Mouse (Mus musculus) thymus, adult 2 months (tissue): Measurements from ENCODE around the gene Ush2a. TPM values are rescaled to one million over a fixed set of nuclear protein-coding genes. Genes with fewer than 3 reads are reported as not detected.

Experiments used
- DNase-seq: peaks from one replicate; pipeline ENCODE4 v3.0.0; 2021
- H3K27ac ChIP-seq: fragments of 200-500 bp; 2 replicates; pipeline ENCODE4 v1.5.1; 2012; ENCODE audit warnings: low read length, control low read depth; ENCODE audit not compliant: control insufficient read depth, insufficient read depth
- H3K27me3 ChIP-seq: fragments of 200-500 bp; 2 replicates; pipeline ENCODE4 v1.6.1; 2012; ENCODE audit warnings: mild to moderate bottlenecking, low read length, moderate library complexity, mixed read lengths; ENCODE audit not compliant: control insufficient read depth, insufficient read depth
- H3K36me3 ChIP-seq: fragments of 200-500 bp; 2 replicates; pipeline ENCODE4 v1.6.1; 2012; ENCODE audit warnings: mild to moderate bottlenecking, low read length, moderate library complexity; ENCODE audit not compliant: control insufficient read depth, insufficient read depth
- H3K4me1 ChIP-seq: fragments of 200-500 bp; replicated peaks from 2 replicates; pipeline ENCODE4 v1.6.1; 2012; ENCODE audit warnings: low read length; ENCODE audit not compliant: control insufficient read depth, insufficient read depth
- H3K4me3 ChIP-seq: fragments of 200-500 bp; 2 replicates; pipeline ENCODE4 v1.5.1; 2012; ENCODE audit warnings: mild to moderate bottlenecking, low read length, control low read depth, moderate library complexity; ENCODE audit not compliant: control insufficient read depth, insufficient read depth
- CTCF ChIP-seq: fragments of 200-500 bp; IDR thresholded peaks from 2 replicates; pipeline ENCODE4 v1.5.1; 2012; ENCODE audit warnings: mild to moderate bottlenecking, control low read depth, low read length, moderate library complexity, borderline replicate concordance; ENCODE audit not compliant: control insufficient read depth, poor library complexity, insufficient read depth; ENCODE audit errors: extremely low read depth
- POLR2A ChIP-seq: fragments of 200-500 bp; IDR thresholded peaks from 2 replicates; pipeline ENCODE4 v1.6.1; 2012; ENCODE audit warnings: mild to moderate bottlenecking, low read length, control low read depth, moderate library complexity; ENCODE audit not compliant: control insufficient read depth, poor library complexity, insufficient read depth; ENCODE audit errors: extremely low read depth
- WGBS: fragments of 180-500 bp; shearing (Covaris S2); methylation state at CpG from one replicate; pipeline ENCODE4 v1.1.7; 2018; 5-methylcytosine and 5-hydroxymethylcytosine counted together
- polyA plus RNA-seq: library from polyadenylated mRNA; depleted of rRNA; stranded (reverse); fragments of >200 nt; gene quantifications from 2 replicates; pipeline ENCODE4 v1.2.3, GENCODE M21; 2012

Ush2a gene
- polyA plus RNA-seq, 1 experiment, result 0.05 TPM

DNA sequence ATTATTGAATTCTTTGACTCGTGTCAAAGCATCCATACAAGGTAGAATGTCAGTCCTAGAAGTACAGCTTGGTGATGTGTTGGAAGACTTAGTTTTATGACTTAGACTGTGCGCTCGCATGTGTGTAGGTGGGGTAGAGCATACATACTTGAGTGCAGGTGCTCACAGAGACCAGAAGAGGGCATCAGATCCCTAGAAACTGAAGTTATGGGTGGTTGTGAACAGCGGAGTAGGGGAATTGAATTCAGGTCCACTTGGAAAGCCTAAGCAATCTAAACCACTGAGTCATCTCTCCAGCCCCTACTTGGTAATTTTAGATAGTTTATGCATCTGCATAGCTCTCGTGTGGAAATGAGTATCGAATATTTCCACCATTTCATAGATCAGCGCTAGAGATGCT, 59.7 kb downstream of the Ush2a start:
- H3K27me3 ChIP-seq, result no peaks in the 10 kb centered on the region
- H3K4me1 ChIP-seq, result no peaks in the 10 kb centered on the region
- TF ChIP-seq POLR2A, result no peak
- TF ChIP-seq CTCF, result no peak
- H3K36me3 ChIP-seq, result no peaks in the 10 kb centered on the region
- DNase-seq, result no peak
- H3K27ac ChIP-seq, result no peak overlapping the region
- WGBS, result 90% methylated on average over 7 of the region's 7 CpGs
- no peak overlapping the region for H3K4me3 ChIP-seq

DNA sequence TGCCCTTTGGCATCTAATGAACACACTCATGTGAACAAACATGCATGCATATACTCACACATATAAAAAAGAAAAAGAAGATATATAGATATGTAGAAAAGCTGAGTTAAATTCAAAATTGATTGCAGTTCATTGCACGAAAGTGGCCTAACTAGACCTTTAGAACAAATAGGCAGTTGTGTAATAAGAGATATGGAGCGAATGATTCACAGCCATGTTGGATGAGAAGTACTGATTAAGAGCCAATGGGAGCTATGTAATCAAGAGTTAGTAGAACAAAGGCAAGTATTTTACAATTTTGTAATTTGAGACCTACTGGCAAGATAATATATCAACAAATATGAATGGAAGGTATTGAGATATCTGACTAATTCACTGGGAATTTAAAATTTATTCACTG, 68.6 kb downstream of the Ush2a start:
- H3K36me3 ChIP-seq, result no peaks in the 10 kb centered on the region
- no peak overlapping the region for H3K27ac ChIP-seq
- H3K4me1 ChIP-seq, result no peaks in the 10 kb centered on the region
- no peak overlapping the region for H3K4me3 ChIP-seq
- no peak for DNase-seq
- 93% methylated on average over 2 of the region's 2 CpGs for WGBS
- H3K27me3 ChIP-seq, result no peaks in the 10 kb centered on the region
- TF ChIP-seq CTCF (no peak), POLR2A (no peak)

DNA sequence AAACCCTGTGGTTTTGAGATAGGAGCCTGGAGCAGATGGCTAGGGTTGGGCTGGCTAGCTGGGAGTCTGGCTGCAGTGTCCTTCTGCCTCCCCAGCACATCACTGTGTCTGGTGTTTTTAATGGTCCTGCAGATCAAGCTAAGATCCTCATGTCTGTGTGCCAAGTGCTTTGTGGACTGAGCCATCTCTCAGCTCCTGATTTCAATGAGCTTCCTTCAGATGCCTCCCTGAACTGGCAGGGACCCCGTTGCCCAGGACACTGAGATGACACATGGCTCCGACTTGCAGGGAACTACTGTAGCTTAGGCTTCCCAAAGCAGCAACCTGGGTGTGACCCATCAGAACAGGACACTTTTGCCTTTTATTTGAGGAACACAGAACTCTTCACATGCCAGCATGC, 72.1 kb downstream of the Ush2a start:
- Histone ChIP-seq H3K36me3 (no peaks in the 10 kb centered on the region), H3K4me3 (no peak overlapping the region), H3K27ac (no peak overlapping the region), H3K4me1 (no peaks in the 10 kb centered on the region), H3K27me3 (no peaks in the 10 kb centered on the region)
- no peak for TF ChIP-seq CTCF
- TF ChIP-seq POLR2A, result no peak
- WGBS, result 83% methylated on average over 2 of the region's 2 CpGs
- no peak for DNase-seq

DNA sequence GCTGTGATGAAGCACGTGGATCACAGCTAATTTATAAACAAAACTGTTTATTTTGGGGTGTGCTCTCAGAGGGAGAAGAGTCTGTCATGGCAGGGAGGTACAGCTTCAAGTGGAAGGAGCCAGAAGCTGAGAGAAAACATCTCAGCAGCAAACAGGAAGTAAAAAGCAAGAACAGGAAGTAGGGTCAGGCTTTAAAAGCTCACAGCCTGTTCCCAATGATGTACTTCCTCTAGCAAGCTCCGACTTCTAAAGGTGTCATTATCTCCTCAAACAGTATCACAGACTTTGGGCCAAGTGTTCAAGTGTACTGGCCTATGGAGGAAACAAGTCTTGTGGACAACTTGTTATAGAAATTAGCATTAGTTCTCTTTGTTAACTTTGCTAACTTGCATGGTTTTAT, 85.9 kb downstream of the Ush2a start:
- Histone ChIP-seq H3K27ac (no peak overlapping the region), H3K36me3 (no peaks in the 10 kb centered on the region), H3K4me3 (no peak overlapping the region), H3K4me1 (no peaks in the 10 kb centered on the region), H3K27me3 (no peaks in the 10 kb centered on the region)
- DNase-seq, result no peak
- no peak for TF ChIP-seq POLR2A
- no peak for TF ChIP-seq CTCF
- 48% methylated on average over 2 of the region's 2 CpGs for WGBS

DNA sequence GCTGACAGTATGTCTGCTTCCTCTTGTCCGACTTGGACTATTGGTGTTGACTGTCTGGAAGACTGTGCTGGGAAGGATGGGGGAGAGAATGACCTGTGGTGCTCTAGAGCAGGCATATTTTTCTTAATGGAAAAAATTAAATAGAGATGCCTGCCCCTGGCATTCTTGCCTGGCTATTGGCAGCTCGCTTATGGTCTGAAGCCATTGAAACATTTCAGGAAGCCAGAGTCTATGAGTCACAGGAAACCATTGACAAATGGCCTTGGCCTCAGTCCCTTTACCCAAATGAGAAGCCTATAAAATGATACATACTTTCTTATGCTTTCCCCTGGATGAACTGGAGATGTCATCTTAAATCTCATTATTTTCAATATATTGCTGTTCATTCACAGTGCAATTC, 92.9 kb downstream of the Ush2a start:
- Histone ChIP-seq H3K36me3 (no peaks in the 10 kb centered on the region), H3K4me1 (no peaks in the 10 kb centered on the region), H3K27ac (no peak overlapping the region), H3K27me3 (no peaks in the 10 kb centered on the region), H3K4me3 (no peak overlapping the region)
- no peak for TF ChIP-seq POLR2A
- WGBS, result 72% methylated on average over 2 of the region's 2 CpGs
- DNase-seq, result no peak

DNA sequence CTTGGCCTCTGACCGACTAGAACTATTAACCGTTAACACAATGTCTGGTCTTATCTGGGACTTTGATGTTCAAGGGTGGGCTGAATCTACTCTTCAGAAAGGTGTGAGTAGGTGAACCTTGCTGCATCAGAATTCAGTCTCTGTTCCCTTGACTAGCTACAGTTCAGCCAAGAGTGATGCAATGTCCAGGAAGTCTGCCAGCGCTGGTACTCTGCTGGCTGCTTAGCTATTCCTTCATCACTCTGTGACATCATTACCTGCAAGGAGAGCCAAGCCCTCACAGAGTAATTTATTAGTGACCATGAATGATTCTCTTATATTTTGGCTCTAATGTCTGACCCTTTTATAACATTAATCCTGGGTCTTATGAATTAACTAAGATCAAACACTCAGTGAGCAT, 101.7 kb downstream of the Ush2a start:
- H3K4me3 ChIP-seq, result no peak overlapping the region
- DNase-seq, result no peak
- no peak overlapping the region for H3K27ac ChIP-seq
- no peaks in the 10 kb centered on the region for H3K27me3 ChIP-seq
- TF ChIP-seq CTCF, result no peak
- TF ChIP-seq POLR2A, result no peak
- no peaks in the 10 kb centered on the region for H3K4me1 ChIP-seq
- H3K36me3 ChIP-seq, result no peaks in the 10 kb centered on the region
- whole genome bisulfite sequencing, result 91% methylated on average over 3 of the region's 3 CpGs

DNA sequence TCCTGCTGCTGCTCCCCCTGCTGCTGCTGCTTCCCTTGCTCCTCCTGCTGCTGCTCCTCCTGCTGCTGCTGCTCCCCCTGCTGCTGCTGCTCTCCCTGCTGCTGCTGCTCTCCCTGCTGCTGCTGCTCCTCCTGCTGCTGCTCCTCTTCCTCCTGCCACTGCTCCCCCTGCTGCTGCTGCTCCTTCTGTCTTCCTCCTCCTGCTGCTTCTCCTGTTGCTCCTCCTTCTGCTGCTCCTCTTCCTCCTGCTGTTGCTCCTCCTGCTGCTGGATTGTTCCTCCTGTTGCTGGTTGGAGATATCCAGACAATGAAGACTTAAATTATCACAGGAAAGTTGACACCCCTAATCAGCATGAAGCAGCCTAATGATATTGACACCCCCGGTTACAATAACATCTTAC, 123.4 kb downstream of the Ush2a start:
- no peak overlapping the region for H3K4me3 ChIP-seq
- no peak for DNase-seq
- WGBS, result 90% methylated on average over 1 of the region's 1 CpGs
- H3K27ac ChIP-seq, result no peak overlapping the region
- no peaks in the 10 kb centered on the region for H3K36me3 ChIP-seq
- H3K27me3 ChIP-seq, result no peaks in the 10 kb centered on the region
- TF ChIP-seq CTCF (no peak), POLR2A (no peak)
- no peaks in the 10 kb centered on the region for H3K4me1 ChIP-seq
